Mouse (Mus musculus): ENCODE measurements at regions not wholly inside any gene's neighbourhood (a gene's known extent, or its start where the extent isn't known, plus 50 kb on each side); places are given as distances from the start of the nearest gene placed in this dataset.

- H3K36me3 ChIP-seq: no peaks in the 10 kb centered on the region
- H3K9ac ChIP-seq: no peak overlapping the region
- no peaks in the 10 kb centered on the region for H3K27me3 ChIP-seq
- no peak for ATAC-seq (ENCODE audit: low read depth)
- 78% methylated on average over 3 of the region's 3 CpGs for WGBS
- H3K4me2 ChIP-seq: no peak overlapping the region
- H3K4me1 ChIP-seq (replicated peaks): 0 out of 2 replicates have a peak, but pooled peaks cover 4% of the 10 kb centered on the region
- no peaks in the 10 kb centered on the region for H3K9me3 ChIP-seq
- no peak overlapping the region for H3K4me3 ChIP-seq
- no peak overlapping the region for H3K27ac ChIP-seq (replicated peaks)
These were observed 784.9 kb upstream of the Apob start for GRCm38 (mm10) chr12:7192591-7192990.

- H3K9ac ChIP-seq: no peak overlapping the region
- H3K36me3 ChIP-seq: no peaks in the 10 kb centered on the region
- H3K27me3 ChIP-seq: no peaks in the 10 kb centered on the region
- ATAC-seq (ENCODE audit: low read depth): no peak
- H3K4me3 ChIP-seq: no peak overlapping the region
- no peaks in the 10 kb centered on the region for H3K9me3 ChIP-seq
- no peak overlapping the region for H3K27ac ChIP-seq (replicated peaks)
- H3K4me2 ChIP-seq: no peak overlapping the region
- no peaks in the 10 kb centered on the region for H3K4me1 ChIP-seq (replicated peaks)
These were observed 779.4 kb upstream of the Apob start for GRCm38 (mm10) chr12:7198098-7198497.

- no peaks in the 10 kb centered on the region for H3K27me3 ChIP-seq
- 95% methylated on average over 1 of the region's 1 CpGs for WGBS
These were observed 776.6 kb upstream of the Apob start for GRCm38 (mm10) chr12:7200879-7201278.

GRCm38 (mm10) chr12:7215686-7216085, 761.8 kb upstream of the Apob start:
- ATAC-seq (ENCODE audit: low read depth): no peak
- H3K36me3 ChIP-seq: no peaks in the 10 kb centered on the region
- H3K27ac ChIP-seq (replicated peaks): no peak overlapping the region
- H3K9ac ChIP-seq: no peak overlapping the region
- H3K4me1 ChIP-seq (replicated peaks): 0 out of 2 replicates have a peak, but pooled peaks cover 7% of the 10 kb centered on the region
- no peak overlapping the region for H3K4me3 ChIP-seq
- H3K27me3 ChIP-seq: no peaks in the 10 kb centered on the region
- H3K4me2 ChIP-seq: no peak overlapping the region
- no peaks in the 10 kb centered on the region for H3K9me3 ChIP-seq
- 69% methylated on average over 6 of the region's 6 CpGs for WGBS

More at GRCm38 (mm10) chr12:7200879-7201278, 776.6 kb upstream of the Apob start:
- H3K9ac ChIP-seq: no peak overlapping the region
- H3K4me1 ChIP-seq (replicated peaks): no peaks in the 10 kb centered on the region
- H3K4me3 ChIP-seq: no peak overlapping the region
- no peak overlapping the region for H3K27ac ChIP-seq (replicated peaks)
- no peaks in the 10 kb centered on the region for H3K36me3 ChIP-seq
- H3K4me2 ChIP-seq: no peak overlapping the region
- ATAC-seq (ENCODE audit: low read depth): no peak
- H3K9me3 ChIP-seq: no peaks in the 10 kb centered on the region

GRCm38 (mm10) chr12:7217499-7217898, 759.9 kb upstream of the Apob start:
- Histone ChIP-seq H3K27ac (replicated peaks) (no peak overlapping the region), H3K9ac (no peak overlapping the region), H3K4me1 (replicated peaks) (0 out of 2 replicates have a peak, but pooled peaks cover 7% of the 10 kb centered on the region), H3K4me3 (no peak overlapping the region), H3K4me2 (no peak overlapping the region), H3K27me3 (no peaks in the 10 kb centered on the region), H3K9me3 (no peaks in the 10 kb centered on the region), H3K36me3 (no peaks in the 10 kb centered on the region)
- no peak for ATAC-seq (ENCODE audit: low read depth)
- 46% methylated on average over 3 of the region's 3 CpGs for WGBS

DNA sequence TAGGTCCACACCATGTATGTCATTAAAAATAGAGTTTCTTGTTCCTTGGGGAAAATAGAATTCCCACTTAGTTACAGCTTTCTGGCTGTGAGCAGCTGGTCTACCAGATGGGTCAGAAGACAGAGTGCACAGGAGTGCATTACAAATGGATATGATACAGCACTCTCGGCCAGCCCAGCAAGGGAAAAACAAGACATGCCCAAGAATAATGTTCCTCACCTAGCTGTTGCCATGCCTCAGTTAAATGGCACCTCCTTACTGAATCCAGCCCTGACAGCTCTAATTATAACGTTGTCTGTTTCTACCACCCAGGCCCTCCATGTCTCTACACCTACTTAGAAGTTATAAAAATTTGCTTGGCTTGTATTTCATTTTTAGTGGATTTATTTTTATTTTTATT, 749.3 kb upstream of the Apob start:
- H3K27ac ChIP-seq (replicated peaks): no peak overlapping the region
- no peak overlapping the region for H3K9ac ChIP-seq
- H3K9me3 ChIP-seq: no peaks in the 10 kb centered on the region
- H3K4me1 ChIP-seq (replicated peaks): no peaks in the 10 kb centered on the region
- no peak overlapping the region for H3K4me2 ChIP-seq
- 62% methylated on average over 2 of the region's 2 CpGs for WGBS
- no peaks in the 10 kb centered on the region for H3K27me3 ChIP-seq
- H3K36me3 ChIP-seq: no peaks in the 10 kb centered on the region
- no peak for ATAC-seq (ENCODE audit: low read depth)
- no peak overlapping the region for H3K4me3 ChIP-seq

GRCm38 (mm10) chr12:7228541-7229225, 748.8 kb upstream of the Apob start:
- no peak for ATAC-seq (ENCODE audit: low read depth)
- H3K36me3 ChIP-seq: no peaks in the 10 kb centered on the region
- H3K27me3 ChIP-seq: no peaks in the 10 kb centered on the region
- 82% methylated on average over 9 of the region's 9 CpGs for WGBS
- H3K4me2 ChIP-seq: no peak overlapping the region
- no peak overlapping the region for H3K9ac ChIP-seq
- no peak overlapping the region for H3K27ac ChIP-seq (replicated peaks)
- H3K9me3 ChIP-seq: no peaks in the 10 kb centered on the region
- H3K4me1 ChIP-seq (replicated peaks): no peaks in the 10 kb centered on the region
- no peak overlapping the region for H3K4me3 ChIP-seq

DNA sequence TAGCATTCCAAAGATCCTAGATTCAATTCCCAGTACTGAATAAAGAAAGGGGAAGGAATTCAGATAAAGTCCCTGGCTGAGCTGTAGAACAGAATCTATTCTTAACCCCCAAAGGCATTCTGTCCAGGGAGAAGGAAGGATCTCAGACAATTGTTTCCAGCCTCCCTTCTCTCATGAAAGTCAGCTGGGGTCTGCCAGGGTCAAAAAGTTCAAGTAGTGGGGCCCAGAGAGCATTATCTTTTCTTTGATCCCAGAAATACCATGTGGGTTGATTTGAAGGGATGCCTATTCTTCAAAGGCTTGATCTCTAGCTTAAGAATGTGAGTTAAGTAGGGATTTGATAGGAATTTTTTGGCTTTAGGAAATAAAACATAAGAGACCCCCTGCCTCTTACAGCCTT, 727.1 kb upstream of the Apob start:
- H3K4me2 ChIP-seq: no peak overlapping the region
- no peaks in the 10 kb centered on the region for H3K27me3 ChIP-seq
- ATAC-seq (ENCODE audit: low read depth): no peak
- no peaks in the 10 kb centered on the region for H3K36me3 ChIP-seq
- no peak overlapping the region for H3K27ac ChIP-seq (replicated peaks)
- no peaks in the 10 kb centered on the region for H3K4me1 ChIP-seq (replicated peaks)
- H3K9ac ChIP-seq: no peak overlapping the region
- H3K4me3 ChIP-seq: no peak overlapping the region
- no peaks in the 10 kb centered on the region for H3K9me3 ChIP-seq

- H3K4me3 ChIP-seq: no peak overlapping the region
- H3K36me3 ChIP-seq: no peaks in the 10 kb centered on the region
- no peak for ATAC-seq (ENCODE audit: low read depth)
- 93% methylated on average over 1 of the region's 1 CpGs for WGBS
- no peaks in the 10 kb centered on the region for H3K9me3 ChIP-seq
- H3K27ac ChIP-seq (replicated peaks): no peak overlapping the region
- H3K4me1 ChIP-seq (replicated peaks): no peaks in the 10 kb centered on the region
- no peak overlapping the region for H3K9ac ChIP-seq
- H3K27me3 ChIP-seq: no peaks in the 10 kb centered on the region
- no peak overlapping the region for H3K4me2 ChIP-seq
These were observed 706.9 kb upstream of the Apob start for GRCm38 (mm10) chr12:7270587-7270986.

DNA sequence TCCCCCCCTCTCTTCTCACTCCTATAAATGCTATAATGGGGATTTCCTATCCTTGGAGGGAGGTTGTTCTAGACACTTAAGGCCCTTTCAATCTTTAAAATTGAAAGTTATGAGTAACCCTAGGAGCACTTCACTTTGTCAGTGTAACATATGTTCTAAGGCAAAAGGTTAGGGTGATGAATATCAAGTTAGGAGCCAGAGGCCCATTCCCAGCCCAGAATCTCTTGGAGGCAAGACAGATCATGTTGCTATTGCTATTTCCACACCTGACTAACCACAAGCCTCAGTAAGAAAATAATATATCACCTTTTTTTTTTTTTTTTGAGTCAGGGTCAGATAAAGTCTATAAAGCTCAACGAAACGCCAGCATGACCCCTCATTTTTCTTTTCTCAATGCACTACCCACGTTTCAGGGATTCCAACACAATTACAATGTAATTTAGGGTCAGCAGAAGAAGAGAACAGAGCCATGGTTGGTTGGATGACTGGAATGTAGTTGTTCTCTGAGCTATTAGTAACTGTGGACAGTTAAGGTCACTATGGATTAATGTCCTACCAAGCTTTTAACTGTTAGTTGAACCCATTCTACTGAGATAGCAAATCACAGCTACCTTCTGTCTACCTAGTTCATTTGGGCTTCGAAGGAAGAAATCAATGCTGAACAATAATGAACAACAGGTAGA, 693.0 kb upstream of the Apob start:
- no peak for ATAC-seq (ENCODE audit: low read depth)
- Histone ChIP-seq H3K4me2 (no peak overlapping the region), H3K9ac (no peak overlapping the region), H3K27me3 (no peaks in the 10 kb centered on the region), H3K4me1 (replicated peaks) (no peaks in the 10 kb centered on the region), H3K27ac (replicated peaks) (no peak overlapping the region), H3K9me3 (no peaks in the 10 kb centered on the region), H3K36me3 (no peaks in the 10 kb centered on the region), H3K4me3 (no peak overlapping the region)
- WGBS: 53% methylated on average over 4 of the region's 4 CpGs

DNA sequence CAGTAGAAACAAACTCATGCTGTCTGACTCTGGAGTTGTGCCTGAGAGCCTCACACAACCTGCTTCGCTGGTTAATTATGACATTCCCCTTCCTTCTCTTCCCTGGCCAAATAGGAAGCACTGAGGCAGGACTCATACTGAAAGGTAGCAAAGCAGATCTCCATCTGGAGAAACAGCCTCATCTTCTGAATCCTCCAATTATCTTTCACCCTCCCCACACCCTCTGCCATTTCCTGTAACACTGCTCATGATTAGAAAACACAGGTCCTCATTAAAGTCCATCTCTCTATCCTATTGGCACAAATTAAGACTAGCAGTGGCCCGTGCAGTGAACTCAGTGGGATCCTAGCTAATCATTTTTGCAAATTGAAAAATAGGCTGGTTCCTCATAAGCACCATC, 685.9 kb upstream of the Apob start:
- peaks cover 6% of the 10 kb centered on the region; the same call in 1 of the 2 replicates for H3K4me1 ChIP-seq (replicated peaks)
- peak overlapping the region; percentile 11 for H3K27ac ChIP-seq (replicated peaks)
- H3K36me3 ChIP-seq: no peaks in the 10 kb centered on the region
- WGBS: 55% methylated on average over 2 of the region's 2 CpGs
- no peaks in the 10 kb centered on the region for H3K27me3 ChIP-seq
- peak; percentile 77 for ATAC-seq (ENCODE audit: low read depth)
- no peaks in the 10 kb centered on the region for H3K9me3 ChIP-seq
- H3K9ac ChIP-seq: no peak overlapping the region
- H3K4me2 ChIP-seq: no peak overlapping the region
- H3K4me3 ChIP-seq: no peak overlapping the region

GRCm38 (mm10) chr12:7297026-7297425, 680.4 kb upstream of the Apob start:
- ATAC-seq (ENCODE audit: low read depth): no peak
- H3K4me1 ChIP-seq (replicated peaks): no peaks in the 10 kb centered on the region

GRCm38 (mm10) chr12:7321453-7321852, 656.0 kb upstream of the Apob start:
- no peaks in the 10 kb centered on the region for H3K9me3 ChIP-seq
- H3K27me3 ChIP-seq: no peaks in the 10 kb centered on the region
- no peak overlapping the region for H3K4me3 ChIP-seq
- no peak overlapping the region for H3K27ac ChIP-seq (replicated peaks)
- WGBS: 77% methylated on average over 2 of the region's 2 CpGs
- no peak overlapping the region for H3K4me2 ChIP-seq
- no peaks in the 10 kb centered on the region for H3K36me3 ChIP-seq
- no peaks in the 10 kb centered on the region for H3K4me1 ChIP-seq (replicated peaks)
- H3K9ac ChIP-seq: no peak overlapping the region
- no peak for ATAC-seq (ENCODE audit: low read depth)

More at GRCm38 (mm10) chr12:7297026-7297425, 680.4 kb upstream of the Apob start:
- H3K27me3 ChIP-seq: no peaks in the 10 kb centered on the region
- H3K36me3 ChIP-seq: no peaks in the 10 kb centered on the region
- H3K9ac ChIP-seq: no peak overlapping the region
- no peaks in the 10 kb centered on the region for H3K9me3 ChIP-seq
- H3K27ac ChIP-seq (replicated peaks): no peak overlapping the region
- WGBS: 86% methylated on average over 2 of the region's 2 CpGs
- no peak overlapping the region for H3K4me3 ChIP-seq
- no peak overlapping the region for H3K4me2 ChIP-seq

All from neural tube, embryonic 13.5 days (tissue).